Mouse (Mus musculus): ENCODE data around the gene Zfp36.

DNA sequence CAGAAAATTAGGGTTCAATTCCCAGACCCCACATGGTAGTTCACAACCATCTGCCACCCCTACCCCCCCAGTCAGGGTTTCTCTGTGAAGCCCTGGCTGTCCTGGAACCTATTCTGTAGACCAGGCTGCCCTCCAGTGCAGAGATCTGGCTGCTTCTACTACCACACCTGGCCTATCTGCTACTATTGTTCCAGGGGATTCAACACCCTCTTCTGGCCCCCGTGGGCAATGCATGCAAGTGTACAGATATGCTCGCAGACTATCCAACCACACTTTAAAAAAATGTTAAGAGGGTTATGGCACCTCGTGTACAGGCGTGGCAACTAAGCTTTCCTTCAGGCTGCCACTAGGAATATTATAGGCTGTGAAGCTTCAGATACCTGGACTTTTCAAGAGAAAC is 32.8 kb upstream of the Zfp36 start:
- TF ChIP-seq POLR2A (IDR thresholded peaks at IDR 0.05; ENCODE audit: control insufficient read depth in 1 of 2, insufficient read depth in 1 of 2, low read depth in 1 of 2, low read length in 2 of 2, poor library complexity in 1 of 2) (no peak), ZKSCAN1 (IDR thresholded peaks at IDR 0.05; ENCODE audit: low read depth, low read length) (no peak), GATA1 (IDR thresholded peaks at IDR 0.05; ENCODE audit: low read depth, low read length) (no peak), HCFC1 (IDR thresholded peaks at IDR 0.05; ENCODE audit: low read depth, low read length) (no peak), EP300 (IDR thresholded peaks at IDR 0.05; ENCODE audit: low read depth in 1 of 2, low read length in 2 of 2) (no peak), POLR2AphosphoS5 (IDR thresholded peaks at IDR 0.05; ENCODE audit: borderline replicate concordance, low read depth, low read length) (no peak), ZNF384 (IDR thresholded peaks at IDR 0.05; ENCODE audit: low read depth, low read length) (no peak), CTCF (IDR thresholded peaks at IDR 0.05 in 2 of 3, conservative IDR thresholded peaks at IDR 0.05 in 1 of 3; ENCODE audit: control insufficient read depth in 1 of 3, insufficient read depth in 1 of 3, low read depth in 2 of 3, low read length in 3 of 3, poor library complexity in 1 of 3, severe bottlenecking in 1 of 3) (peak in 2 of 3 experiments; percentile 7 to 36; a peak in 3 of 6 replicates), JUND (IDR thresholded peaks at IDR 0.05; ENCODE audit: low read depth, low read length) (no peak), TCF12 (IDR thresholded peaks at IDR 0.05; ENCODE audit: low read depth, low read length) (no peak)
